Mouse (Mus musculus): ENCODE data around the gene Vps13d.
A peak's percentile ranks its signal among the peaks of the same experiment; 100 is the strongest.

The Vps13d gene

GRCm38 (mm10) chr4:145194559-145195162, at the start of gene Vps13d:
Gene Vps13d (minus strand): TSS chr4:145195005.
- peak; percentile 97 for DNase-seq (ENCODE audit: low spot score)

DNA sequence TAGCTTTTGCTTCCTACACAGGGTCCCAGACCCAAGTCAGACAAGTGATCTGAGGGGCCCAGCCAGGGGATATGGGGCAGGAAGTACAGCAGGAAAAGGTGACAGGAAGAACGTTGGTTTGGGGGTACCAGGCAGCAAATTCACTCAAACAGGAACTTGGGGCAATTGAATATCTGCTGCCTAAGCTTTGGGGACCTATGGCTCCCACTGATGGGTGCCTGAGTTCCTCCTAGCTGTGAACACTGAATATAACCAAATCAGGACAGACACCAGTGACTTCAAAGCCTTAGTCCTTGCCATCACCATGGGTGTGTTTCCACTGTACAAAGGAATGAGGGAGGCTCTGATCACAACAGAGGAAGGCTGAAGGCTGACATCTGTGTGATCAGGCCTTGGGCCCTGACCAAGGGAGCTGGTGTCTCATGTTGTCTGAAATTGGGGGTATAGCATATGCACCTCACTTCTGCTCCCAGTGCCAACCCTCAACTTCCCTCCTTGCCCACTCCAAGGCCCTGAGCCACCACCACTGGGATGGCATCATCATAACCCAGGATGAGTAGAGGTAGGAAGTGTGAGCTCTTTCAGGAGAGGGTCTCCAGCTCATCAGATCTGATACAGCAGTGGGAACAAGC, 48.0 kb upstream of the Vps13d start:
- DNase-seq (ENCODE audit: low spot score), result no peak

- DNase-seq (ENCODE audit: low spot score), result no peak
Measured at GRCm38 (mm10) chr4:145240723-145241231, 46.0 kb upstream of the Vps13d start.

DNA sequence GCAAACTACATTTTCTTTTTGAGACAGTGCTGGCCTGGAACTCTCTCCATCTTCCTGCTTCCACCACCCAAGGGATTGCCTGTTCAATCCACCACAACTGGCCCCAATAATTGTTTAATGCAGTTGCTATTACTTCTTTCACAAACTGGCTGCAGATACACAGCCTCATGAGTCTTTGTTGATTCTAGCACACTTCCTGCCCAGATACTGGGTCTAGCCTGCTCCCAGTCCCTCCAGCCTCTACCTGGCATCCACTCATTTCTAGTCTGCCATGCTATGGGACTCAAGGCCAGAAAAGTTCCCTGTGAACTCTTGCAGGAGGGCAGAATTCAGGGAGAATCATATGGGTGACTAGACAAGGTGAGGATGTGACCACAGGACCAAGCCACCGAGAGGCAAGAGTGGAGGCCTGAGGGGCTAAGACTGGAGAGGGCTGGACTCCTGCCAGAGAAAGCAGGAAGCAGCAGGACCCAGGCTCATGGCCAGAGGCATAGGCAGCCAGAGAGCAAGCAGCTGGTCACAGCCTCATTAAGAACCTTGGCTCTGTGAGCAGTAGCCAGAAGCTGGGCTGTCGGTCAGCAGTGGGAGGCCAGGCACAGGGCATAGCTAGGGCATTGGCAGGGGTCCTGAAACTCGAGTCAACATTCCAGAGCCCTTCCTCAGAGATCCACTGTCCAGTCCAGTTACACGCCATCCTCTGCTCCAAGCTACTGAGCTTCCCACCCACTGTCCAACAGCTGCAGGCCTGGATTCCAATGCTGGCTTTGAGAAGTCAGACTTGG, 44.4 kb upstream of the Vps13d start:
- DNase-seq (ENCODE audit: low spot score), result peak; percentile 68

GRCm38 (mm10) chr4:145236027-145236426, 41.2 kb upstream of the Vps13d start:
- DNase-seq (ENCODE audit: low spot score), result no peak

- DNase-seq (ENCODE audit: low spot score), result no peak
Measured at GRCm38 (mm10) chr4:145233487-145234228, 38.9 kb upstream of the Vps13d start.

GRCm38 (mm10) chr4:145231732-145232131, 36.9 kb upstream of the Vps13d start:
- DNase-seq (ENCODE audit: low spot score), result no peak

DNA sequence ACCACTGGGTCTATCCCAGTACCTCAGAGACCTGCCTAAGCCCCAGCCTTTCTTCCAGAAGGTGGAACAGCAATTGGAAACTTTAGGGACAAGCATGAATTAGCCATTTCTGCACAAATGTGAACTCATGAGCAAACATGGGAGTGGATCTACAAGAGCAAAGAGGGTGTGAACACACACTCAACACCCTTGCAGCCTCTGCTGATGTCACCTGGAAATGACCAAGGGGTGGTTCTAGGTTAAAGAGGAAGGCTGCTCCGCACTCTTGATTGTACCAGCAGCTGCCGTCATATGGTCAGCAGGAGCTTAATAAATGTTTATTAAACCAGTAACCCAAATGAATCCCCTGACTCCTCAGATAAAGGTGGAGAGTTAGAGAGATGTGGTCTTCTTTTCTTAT, 35.8 kb upstream of the Vps13d start:
- no peak for DNase-seq (ENCODE audit: low spot score)

DNA sequence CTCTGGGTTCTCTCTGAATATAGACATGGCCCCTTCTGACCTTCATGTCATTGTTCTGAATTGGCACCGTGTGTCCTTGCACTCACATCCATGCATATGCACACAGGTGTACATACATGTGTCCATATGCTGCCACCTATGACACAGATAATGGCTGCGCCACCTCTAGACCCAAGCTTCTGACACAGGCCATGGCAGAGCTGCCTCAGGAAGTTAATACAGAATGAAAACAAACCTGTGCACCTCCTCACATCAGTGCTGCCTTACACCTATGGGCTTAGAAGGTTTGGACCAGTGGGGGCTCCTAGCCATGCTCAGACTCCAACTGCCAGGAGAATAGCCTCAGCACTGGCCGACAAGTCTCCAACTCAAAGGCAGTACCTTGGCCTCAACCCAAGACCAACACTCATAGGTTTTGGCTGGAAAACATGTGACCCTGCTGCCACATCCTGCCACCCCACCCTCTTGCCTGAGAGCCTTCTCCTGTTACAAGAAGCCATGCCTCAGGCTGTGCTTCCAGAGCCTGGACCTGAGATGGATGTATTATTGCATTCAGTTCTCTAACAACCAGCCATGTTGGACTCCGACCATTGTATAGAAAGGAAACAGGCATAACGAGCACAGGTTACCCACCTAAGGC, 34.8 kb upstream of the Vps13d start:
- no peak for DNase-seq (ENCODE audit: low spot score)

DNA sequence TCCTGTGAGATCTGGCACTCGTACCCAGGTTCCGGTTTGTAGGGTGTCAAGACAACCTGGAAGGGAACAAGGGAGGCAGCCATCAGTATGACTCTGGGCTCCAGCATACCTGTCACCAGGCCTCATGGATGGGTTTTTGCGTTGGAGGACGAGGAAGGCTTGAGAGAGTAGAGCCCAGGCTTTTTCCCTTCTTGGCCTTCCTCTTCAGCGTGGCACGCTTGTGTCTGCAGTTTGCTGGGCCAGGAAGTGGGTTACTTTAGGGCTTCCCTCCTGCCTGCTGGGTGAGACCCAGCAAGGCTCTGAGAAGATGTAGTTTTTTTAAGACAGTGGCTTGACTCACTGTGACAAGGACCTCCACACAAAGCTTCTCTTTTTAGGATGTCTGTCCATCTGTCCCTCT, 34.2 kb upstream of the Vps13d start:
- DNase-seq (ENCODE audit: low spot score), result no peak

- no peak for DNase-seq (ENCODE audit: low spot score)
Measured at GRCm38 (mm10) chr4:145224613-145225012, 29.8 kb upstream of the Vps13d start.

DNA sequence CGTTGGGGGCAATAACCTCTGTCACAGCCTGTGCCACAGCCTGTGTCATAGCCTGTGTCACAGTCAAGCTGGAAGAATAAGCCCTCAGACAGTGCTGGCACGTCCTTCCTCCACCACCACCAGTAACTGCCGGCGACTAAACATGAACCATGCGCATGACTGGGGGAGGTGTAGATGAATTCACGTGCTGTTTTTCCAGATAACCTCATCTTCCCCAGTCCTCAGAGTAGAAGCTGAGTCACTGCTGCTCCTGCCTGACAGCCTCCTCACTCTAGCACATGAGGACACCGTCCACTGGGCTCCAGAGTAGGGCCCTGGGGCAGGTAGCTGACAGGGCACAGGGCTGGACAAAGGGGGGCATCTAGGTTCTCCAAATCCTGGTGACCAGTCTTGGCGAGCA, 27.3 kb upstream of the Vps13d start:
- no peak for DNase-seq (ENCODE audit: low spot score)

GRCm38 (mm10) chr4:145221379-145221778, 26.6 kb upstream of the Vps13d start:
- DNase-seq (ENCODE audit: low spot score), result no peak

GRCm38 (mm10) chr4:145220001-145220400, 25.2 kb upstream of the Vps13d start:
- no peak for DNase-seq (ENCODE audit: low spot score)

- DNase-seq (ENCODE audit: low spot score), result peak; percentile 75
Measured at GRCm38 (mm10) chr4:145219240-145219985, 24.6 kb upstream of the Vps13d start.

DNA sequence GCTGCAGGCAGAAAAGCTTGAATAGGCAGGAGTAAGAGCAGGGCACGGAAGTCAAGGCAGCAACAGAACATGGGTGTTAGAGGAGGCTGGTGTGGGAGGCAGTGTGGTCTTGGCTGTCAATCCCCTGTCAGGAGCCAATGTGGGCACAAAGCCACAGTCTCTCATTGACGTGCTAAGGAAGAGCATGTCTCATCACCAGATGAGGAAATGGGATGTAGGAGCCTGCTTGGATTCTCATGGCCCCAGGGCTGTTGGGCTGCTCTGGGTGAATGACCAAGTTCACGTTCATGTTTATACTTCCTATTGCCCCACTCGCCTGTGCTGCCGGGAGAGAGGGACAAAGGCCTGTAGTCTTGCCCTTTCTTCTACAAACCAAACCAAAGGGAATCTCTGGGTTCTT, 23.0 kb upstream of the Vps13d start:
- no peak for DNase-seq (ENCODE audit: low spot score)

DNA sequence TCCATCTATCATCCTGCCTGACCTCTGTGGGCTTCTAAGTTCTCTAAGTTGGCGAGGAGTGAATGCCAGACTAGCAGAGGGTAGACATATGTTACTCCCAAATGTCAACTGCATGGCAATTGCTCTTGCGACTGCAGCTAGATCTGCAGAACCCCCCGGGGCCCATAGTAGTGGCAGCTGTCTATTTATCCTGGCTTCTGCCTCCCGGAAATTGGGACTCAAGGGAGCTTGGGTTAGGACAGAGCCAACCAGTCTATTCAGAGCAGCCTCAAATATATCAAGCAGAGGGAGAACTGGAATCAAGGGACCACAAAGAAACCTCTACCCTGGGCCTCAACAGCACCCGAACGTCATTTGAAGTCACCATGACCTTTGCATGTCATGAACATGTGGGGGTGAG, 22.2 kb upstream of the Vps13d start:
- no peak for DNase-seq (ENCODE audit: low spot score)

- DNase-seq (ENCODE audit: low spot score), result no peak
Measured at GRCm38 (mm10) chr4:145215396-145215795, 20.6 kb upstream of the Vps13d start.

DNA sequence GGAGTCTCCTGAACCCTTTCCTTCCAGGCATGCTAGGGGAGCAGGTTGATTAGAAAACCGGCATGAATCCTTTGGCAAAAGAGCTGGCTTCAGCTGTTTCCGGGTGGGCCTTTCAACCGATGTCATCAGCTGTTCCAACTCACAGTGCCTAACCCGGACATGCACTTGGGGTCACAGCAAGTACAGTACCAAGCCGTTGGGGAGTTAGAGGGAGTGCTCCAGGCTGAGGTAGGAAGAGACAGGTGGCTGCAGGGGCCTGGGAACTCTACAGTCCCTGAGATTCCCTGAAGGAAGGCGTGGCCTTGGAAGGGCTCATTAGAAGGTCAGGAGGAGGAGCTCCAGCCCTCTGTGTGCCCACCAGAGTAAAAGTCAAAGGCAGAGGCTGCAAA, 20.0 kb upstream of the Vps13d start:
- no peak for DNase-seq (ENCODE audit: low spot score)

DNA sequence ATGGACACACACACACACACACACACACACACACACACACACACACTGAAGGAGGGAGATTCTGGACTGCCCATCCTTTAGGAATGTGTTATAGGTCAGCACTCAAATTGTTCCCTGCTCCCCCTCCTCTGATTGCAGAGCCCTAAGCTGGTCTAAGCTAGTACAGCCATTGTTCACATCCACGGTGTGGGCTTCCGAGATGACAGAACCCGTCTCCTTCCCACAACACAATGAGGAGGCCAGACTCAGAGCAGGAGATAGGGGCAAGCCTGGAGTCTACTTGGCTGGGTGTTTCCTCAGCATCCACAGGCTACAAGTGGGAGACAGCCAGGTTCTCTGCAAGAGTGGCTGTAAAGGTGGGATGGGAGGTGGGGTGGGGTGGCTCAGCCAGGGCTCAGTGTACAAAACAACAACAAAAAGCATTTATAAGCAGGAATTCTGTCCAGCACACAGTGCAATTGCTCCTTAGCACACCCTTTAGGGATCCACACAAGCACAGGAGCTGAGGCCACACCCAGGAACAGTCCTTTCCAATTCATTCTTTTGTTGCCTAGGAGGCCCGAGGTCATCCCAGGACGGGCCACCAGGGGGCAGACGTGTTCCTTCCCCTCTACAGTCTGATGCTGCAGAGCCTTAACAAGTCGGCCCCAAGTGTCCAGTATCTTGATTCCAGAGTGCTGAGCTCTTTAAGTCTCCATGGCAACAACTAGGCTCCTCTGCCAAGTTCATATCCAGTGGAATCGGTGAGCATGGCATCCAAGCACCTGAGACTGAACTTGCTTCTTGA, 19.4 kb upstream of the Vps13d start:
- DNase-seq (ENCODE audit: low spot score), result peak; percentile 98
